Mouse (Mus musculus) kidney, adult 11 months (tissue): ENCODE measurements at regions not wholly inside any gene's neighbourhood (a gene's known extent, or its start where the extent isn't known, plus 50 kb on each side); places are given as distances from the start of the nearest gene placed in this dataset.
A peak's percentile ranks its signal among the peaks of the same experiment; 100 is the strongest.
"Not testable (repeated sequence)": the region's sequence is repeated elsewhere in the genome, so short reads cannot be mapped to it uniquely, and the experiment has no call there.

Experiments
- DNase-seq: peaks from one replicate; pipeline ENCODE4 v3.0.0; 2022

- DNase-seq = peak; percentile 40
Measured at GRCm38 (mm10) chr1:43305349-43306278, 108.8 kb upstream of the Fhl2 start.

DNA sequence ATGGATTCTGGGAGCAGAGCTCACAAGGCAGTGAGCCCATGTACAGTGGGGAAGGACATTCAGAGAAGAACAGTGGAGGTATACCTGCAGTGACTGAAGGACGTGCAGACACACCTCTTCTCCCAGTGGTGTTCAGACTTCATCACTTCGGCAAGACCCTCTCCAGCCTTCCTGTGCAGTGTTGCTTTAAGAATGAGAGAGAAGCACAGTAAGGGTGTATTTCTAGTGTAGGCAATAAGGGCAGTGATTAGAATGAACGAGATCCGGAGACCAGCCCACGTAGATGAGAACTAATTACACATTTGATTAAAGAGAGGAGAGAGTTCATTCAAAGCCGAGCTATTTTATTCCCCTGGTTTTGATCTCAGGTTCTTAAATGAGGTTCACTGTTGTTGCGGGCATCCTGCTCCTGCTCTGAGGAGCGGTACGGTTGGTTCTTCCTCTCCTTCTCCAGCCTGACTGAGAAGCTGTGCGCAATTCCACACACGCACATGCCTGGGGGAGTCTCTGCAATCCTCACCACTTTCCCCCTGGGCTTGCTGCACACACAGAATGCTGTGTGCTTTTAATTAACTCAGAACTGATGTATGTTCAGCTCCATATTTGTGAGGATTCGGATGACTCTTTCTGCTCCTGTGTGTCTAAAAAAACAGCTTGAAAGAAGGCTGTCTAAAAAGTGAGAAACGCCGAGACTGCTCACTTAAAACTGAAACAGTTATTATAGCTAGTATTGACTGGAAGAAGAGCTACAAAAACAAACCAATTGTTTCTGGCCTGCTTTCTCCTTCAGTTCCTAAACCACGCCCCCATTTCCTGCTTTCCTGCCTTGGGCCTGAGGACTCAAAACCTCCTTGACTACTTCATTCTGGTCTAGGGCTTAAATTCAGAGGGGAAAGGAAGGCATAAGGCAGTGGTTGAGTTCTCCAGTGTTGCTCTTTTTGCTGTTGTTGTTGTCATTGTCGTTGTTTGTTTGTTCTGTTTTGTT lies 114.2 kb upstream of the Fhl2 start:
- DNase-seq = no peak

DNA sequence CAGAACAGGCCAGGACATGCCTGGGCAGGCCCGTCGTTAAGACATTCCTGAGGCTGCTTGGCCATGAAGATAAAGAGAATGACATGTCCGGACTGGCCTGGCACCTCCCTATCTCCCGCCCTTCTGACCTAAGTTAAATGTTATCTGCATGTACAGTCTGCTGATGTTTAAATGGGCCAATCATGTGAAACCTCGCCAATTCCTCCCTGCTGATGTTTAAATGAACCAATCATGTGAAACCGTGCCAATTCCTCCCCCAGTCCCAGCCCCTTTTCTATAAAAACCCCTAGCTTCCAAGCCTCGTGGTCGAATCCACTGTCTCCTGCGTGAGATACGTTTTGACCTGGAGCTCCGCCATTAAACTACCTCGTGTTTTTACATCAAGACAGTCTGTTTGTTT lies 119.5 kb upstream of the Fhl2 start:
- not testable (repeated sequence) for DNase-seq

- no peak for DNase-seq
Measured at GRCm38 (mm10) chr1:43317076-43317871, 120.5 kb upstream of the Fhl2 start.

GRCm38 (mm10) chr1:43333488-43333887 lies 110.9 kb upstream of the Nck2 start:
- not testable (repeated sequence) for DNase-seq

- peak; percentile 74 for DNase-seq
Measured at GRCm38 (mm10) chr1:43337168-43337784, 107.1 kb upstream of the Nck2 start.

DNA sequence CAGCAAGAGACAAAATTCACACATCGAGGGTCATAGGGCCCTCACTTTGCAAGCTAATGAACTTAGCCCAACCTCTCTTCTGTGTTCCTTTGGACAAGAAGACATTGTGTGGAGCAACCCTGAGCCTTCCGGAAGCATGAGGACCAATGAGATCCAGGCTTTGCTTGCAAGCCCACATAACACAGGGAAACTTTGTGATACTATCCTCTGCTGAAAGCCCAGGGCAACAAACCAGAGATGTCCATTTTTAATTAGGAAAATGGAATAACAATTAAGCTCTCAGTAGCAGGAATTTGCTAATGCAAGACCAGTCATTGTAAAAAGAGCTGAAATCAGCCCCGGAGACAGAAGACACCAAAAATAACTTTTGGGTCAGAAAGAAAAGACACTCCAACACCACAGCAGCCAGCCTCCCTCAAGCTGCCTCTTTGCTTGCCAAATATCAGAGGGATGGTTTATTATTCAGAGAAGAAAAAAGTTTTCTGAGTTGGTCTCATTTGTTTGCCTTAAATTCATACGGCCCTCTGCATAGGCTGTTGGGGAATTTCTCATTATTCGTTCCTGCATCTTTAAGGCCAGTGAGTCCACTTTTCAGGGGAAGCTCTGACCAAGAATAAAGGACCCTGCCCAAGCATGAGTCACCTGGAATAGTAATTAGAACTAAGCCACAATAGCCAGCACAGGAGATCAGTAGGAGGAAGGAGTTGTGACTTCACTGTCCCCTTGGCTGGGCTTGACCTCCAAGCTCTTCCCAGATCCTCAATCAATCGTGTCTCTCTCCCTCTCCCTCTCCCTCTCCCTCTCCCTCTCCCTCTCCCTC lies 106.1 kb upstream of the Nck2 start:
- DNase-seq = no peak

DNA sequence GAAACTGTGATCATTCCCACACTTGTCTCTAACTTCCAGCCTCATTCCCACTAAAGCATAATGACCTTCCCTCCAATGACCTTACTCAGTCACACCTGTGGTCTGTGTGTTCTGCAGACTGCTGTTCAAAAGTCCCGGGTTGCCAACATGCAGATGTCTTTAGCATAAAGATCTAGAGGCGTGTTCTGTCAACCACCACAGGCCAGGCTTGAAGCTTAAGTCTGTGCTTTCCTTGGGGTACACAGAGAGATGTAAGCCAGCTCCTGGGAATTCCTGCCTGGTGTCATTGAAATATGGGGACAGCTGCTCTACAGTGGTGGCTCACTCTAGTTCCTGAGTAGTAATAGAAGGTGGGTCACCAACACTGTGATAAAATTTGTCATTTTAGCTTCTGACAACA lies 101.5 kb upstream of the Nck2 start:
- no peak for DNase-seq

- DNase-seq = no peak
Measured at GRCm38 (mm10) chr1:43343410-43343809, 101.0 kb upstream of the Nck2 start.

GRCm38 (mm10) chr1:43344001-43344400 lies 100.4 kb upstream of the Nck2 start:
- DNase-seq = no peak

DNA sequence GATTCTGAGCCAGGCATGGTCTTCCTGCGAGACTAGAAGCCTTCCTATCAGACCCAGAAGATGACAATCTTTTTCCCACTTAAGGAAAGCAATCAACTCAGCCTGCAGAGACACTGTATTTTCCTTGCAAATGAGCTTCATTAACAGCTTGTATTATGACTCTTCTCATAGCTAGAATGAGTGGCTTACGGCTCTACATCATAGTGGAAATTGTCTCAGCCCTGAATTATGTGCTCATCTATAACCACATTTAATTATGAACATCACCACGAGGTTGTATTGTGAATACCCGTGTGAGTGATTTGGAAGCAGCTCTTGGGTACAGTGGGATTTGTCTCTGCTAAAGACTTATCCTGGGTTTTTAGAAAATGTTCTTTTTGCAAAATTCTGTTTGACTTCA lies 97.2 kb upstream of the Nck2 start:
- no peak for DNase-seq

DNA sequence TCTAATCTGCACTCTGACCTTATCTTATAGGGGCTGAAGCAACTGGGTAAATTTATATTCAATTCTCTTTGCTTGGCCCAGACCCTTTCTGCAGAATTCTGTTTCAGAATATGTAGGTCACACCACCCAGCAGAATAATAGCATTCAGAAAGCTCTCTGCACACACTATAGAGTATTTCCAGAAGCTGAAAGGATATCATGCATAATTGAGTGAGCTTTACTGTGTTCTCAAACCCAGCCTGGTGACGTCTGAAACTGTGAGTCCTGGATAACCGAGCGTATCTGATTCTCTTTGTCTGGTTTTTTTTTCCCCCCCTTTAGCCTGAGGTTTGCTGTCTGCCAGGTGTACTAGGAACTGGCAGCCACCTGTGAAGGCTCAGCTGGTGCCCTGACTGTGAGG lies 94.4 kb upstream of the Nck2 start:
- DNase-seq = no peak

DNA sequence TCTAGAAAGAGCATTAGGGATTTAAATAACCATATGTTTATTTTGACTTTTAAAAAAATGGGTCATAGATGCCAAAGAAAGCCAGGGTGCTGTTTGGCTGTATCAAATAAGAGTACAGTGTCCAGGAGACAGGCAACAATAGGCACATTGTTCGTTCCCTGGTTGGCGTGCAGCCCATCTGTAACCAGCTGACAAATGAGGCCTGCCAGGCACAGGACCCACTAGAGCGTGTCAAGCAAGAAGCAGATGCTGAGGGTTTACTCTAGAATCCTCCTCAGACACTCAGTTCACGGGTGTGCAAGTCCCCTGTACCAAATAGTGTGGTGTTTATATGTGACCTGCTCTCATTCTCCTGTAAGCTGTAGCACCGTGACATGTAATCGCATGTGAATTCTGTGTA lies 86.2 kb upstream of the Nck2 start:
- DNase-seq = no peak

DNA sequence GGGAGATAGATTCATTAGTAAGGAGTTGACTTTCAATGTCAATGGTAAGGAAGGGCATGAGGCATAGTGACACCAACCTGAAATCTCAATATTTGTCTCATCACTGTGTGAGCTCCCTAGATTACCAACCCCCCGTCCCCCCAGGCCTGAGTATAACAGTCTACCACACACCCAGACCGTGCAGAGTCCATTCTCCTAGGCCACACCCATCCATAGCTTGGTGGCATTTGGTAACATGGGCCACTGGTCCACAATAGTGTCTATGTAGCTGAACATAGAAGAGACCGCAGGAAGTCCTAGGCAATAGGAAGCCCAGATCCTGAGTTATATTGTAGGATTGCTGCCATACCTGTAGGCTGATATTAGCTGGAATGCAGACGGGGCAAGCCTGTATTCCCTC lies 84.7 kb upstream of the Nck2 start:
- no peak for DNase-seq

GRCm38 (mm10) chr1:43360291-43360690 lies 84.1 kb upstream of the Nck2 start:
- no peak for DNase-seq

DNA sequence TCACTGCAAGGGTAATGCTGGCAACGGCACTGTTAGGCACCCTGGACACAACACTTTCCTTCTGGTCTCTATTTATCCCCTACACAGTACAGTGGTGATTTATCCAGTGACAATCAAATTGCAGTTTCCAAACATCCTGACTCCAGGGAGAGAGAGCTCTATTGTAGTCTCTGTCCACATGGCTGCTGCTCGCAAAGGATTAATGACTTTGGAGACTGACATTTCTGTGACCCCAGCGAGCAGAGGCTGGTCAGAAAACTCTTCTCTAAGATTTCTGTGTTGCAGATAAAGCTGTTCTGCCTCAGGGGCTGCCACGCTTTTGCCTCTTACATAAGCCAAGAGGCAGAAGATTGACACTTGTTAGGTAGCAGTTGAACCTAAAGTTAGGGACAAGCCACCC lies 83.6 kb upstream of the Nck2 start:
- no peak for DNase-seq

GRCm38 (mm10) chr1:43361455-43361863 lies 82.9 kb upstream of the Nck2 start:
- DNase-seq = no peak

GRCm38 (mm10) chr1:43362136-43362535 lies 82.2 kb upstream of the Nck2 start:
- no peak for DNase-seq

DNA sequence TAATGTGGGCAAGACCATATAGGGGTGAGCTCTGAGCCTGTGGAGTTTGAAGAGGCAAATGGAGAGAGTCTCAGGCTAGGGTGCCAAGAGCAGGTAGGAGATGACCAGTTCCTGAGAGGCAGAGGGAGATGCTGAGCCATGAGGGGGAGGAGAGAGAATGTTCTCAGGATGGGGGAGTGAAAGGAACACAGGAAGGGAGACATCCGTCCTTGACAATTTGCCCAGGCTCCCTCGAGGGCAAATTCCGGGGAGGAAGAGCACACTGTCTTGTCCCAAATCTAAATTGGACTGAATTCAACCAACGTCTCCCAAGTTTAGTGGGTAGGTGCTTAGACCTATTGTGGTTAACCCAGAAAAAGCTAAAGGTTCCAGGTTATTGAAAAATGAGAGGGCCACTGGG lies 81.2 kb upstream of the Nck2 start:
- no peak for DNase-seq

DNA sequence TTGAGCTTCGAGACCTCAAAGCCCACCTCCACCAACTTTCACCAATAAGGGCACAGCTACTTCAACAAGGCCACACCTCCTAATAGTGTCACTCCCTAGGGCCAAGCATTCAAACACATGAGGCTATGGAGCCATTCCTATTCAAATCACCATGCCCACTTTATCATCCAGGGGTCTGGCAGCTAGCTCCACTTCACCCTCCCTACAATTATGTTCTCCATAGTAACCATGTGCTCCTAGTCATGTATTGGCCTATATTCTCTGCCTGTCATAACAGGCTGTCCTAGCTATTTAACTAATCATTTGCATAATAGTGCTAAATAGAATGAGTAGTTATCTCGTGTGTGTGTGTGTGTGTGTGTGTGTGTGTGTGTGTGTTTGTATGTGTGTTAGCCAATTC lies 77.9 kb upstream of the Nck2 start:
- no peak for DNase-seq

DNA sequence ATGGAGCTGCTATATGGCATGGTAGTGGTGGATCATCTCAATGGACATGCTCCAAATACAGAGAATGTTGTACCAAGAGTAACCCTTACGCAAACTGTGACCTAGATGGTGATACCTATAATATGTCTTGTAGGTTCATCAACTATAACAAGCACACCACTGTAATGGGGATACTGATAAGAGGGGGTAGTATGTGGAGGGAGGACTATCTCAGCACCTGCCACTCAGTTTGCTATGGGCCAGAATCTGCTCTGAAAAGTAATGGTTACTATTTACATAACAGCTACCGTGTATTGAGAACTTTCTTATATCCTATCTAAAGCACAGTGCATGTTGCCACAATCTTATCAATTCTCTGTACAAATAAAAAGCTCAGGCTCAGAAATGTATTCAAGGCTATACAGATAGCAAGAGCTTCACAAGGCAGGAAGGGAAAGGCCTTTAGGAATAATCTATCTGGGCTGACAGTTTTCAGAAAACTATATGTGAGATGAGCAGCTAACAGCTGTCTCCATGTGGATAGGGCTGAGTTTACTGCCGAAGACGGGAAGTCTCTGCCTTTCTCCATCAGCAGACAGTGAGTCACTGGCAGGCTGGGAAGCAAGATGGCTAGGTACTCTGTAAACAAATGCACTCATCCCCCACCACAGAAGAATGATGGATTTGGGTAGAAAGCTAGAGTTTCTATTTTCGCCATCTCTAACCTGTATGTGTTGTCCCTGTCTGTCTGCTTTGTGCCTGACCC lies 77.1 kb upstream of the Nck2 start:
- DNase-seq = no peak
